9 mouse cellular contexts compared by ENCODE assay signal in genomic region chr11:88654391-88655213, GRCm38 (mm10).
DNase-seq lines count a peak whose midpoint lies in the region; ATAC-seq and TF ChIP-seq lines count a peak whose summit lies in the region.
"Had no signal": no experiment of that assay in that cellular context is flagged by ENCODE, and none has a peak within 500 bp of the region (broad histone marks: within the 10 kb centered on the region; RNA-seq: fewer than 3 reads in every experiment).

No protein-coding gene starts in this region.

- no peak for TF ChIP-seq EP300 in heart, postnatal 0 days (IDR thresholded peaks at IDR 0.05; ENCODE audit: low read depth)

- peak; percentile 74 for ATAC-seq in heart, postnatal 0 days (ENCODE audit: insufficient read depth, low read depth)
- peak; percentile 49; the same call in 1 of the 2 replicates for ATAC-seq in liver, embryonic 15.5 days (ENCODE audit: insufficient read depth)
- ATAC-seq in granulocyte monocyte progenitor cell, adult 5-6 weeks (replicated peaks; ENCODE audit: poor library complexity, severe bottlenecking): no peak
- ATAC-seq in erythroblast, adult 5-6 weeks (replicated peaks; ENCODE audit: low FRiP score, poor library complexity, severe bottlenecking): no peak

- peaks cover 10% of the 10 kb centered on the region; the same call in 1 of the 2 replicates for H3K36me3 ChIP-seq in heart, postnatal 0 days (replicated peaks; ENCODE audit: control insufficient read depth, insufficient read depth, low read length)
- H3K36me3 ChIP-seq in liver, embryonic 15.5 days (replicated peaks): no peaks in the 10 kb centered on the region

- H3K4me1 ChIP-seq in heart, postnatal 0 days (ENCODE audit: control insufficient read depth, insufficient read depth): peaks cover 44% of the 10 kb centered on the region
- H3K4me1 ChIP-seq in liver, embryonic 15.5 days (replicated peaks): 0 out of 2 replicates have a peak, but pooled peaks cover 5% of the 10 kb centered on the region

- intact Hi-C loops in gastrocnemius, postnatal 14 days (cut with DNase I; ENCODE audit: low total_unique reads): no loop called here

- no peak overlapping the region for H3K9ac ChIP-seq in heart, postnatal 0 days (replicated peaks; ENCODE audit: low read depth, low read length)
- no peak overlapping the region for H3K9ac ChIP-seq in liver, embryonic 15.5 days

- H3K4me3 ChIP-seq in heart, postnatal 0 days (ENCODE audit: low read depth, low read length): no peak overlapping the region
- no peak overlapping the region for H3K4me3 ChIP-seq in liver, embryonic 15.5 days (replicated peaks)

- peak; percentile 61 for DNase-seq in gastrocnemius, adult 18-20 months (ENCODE audit: low spot score)
- DNase-seq in gastrocnemius, postnatal 14 days: no peak
- DNase-seq in brain, adult 2 months (ENCODE audit: low read depth, low spot score): peak; percentile 45
- DNase-seq in heart, postnatal 0 days (ENCODE audit: low spot score): peak; percentile 59
- no peak for DNase-seq in thymus, postnatal 25 days

- H3K9me3 ChIP-seq in heart, postnatal 0 days (replicated peaks; ENCODE audit: control insufficient read depth, low read length): no peaks in the 10 kb centered on the region
- no peaks in the 10 kb centered on the region for H3K9me3 ChIP-seq in liver, embryonic 15.5 days (replicated peaks)

- H3K27ac ChIP-seq in heart, postnatal 0 days (ENCODE audit: low read depth): peak overlapping the region; percentile 80
- H3K27ac ChIP-seq in liver, embryonic 15.5 days (replicated peaks): no peak overlapping the region
- H3K27ac ChIP-seq: macrophage had no signal

- peak overlapping the region; percentile 26 for H3K4me2 ChIP-seq in heart, postnatal 0 days (ENCODE audit: low read depth, low read length)
- no peak overlapping the region for H3K4me2 ChIP-seq in liver, embryonic 15.5 days

- 40% methylated on average over 18 of the region's 18 CpGs for WGBS in heart, postnatal 0 days
- WGBS in liver, embryonic 15.5 days (ENCODE audit: insufficient replicate concordance): 69% methylated on average over 18 of the region's 18 CpGs

- no peak for TF ChIP-seq CTCF in heart, postnatal 0 days (IDR thresholded peaks at IDR 0.05; ENCODE audit: low read depth)

- H3K27me3 ChIP-seq in heart, postnatal 0 days (ENCODE audit: control insufficient read depth, insufficient read depth, low read length): no peaks in the 10 kb centered on the region
- H3K27me3 ChIP-seq in liver, embryonic 15.5 days: no peaks in the 10 kb centered on the region

Comparison
In these comparisons a context has a peak if more than half of its experiments do, and no peak if none do; other contexts are left out.
1. DNase-seq: peak in gastrocnemius, adult 18-20 months (single experiment), brain, adult 2 months (single experiment) and heart, postnatal 0 days (single experiment); none in gastrocnemius, postnatal 14 days (single experiment) and thymus, postnatal 25 days (single experiment).
2. ATAC-seq: peak in heart, postnatal 0 days (single experiment) and liver, embryonic 15.5 days (single experiment); none in granulocyte monocyte progenitor cell, adult 5-6 weeks (single experiment) and erythroblast, adult 5-6 weeks (single experiment).